Mouse (Mus musculus) thymus, adult 2 months (tissue): ENCODE measurements around the gene Pf4. TPM values are rescaled to one million over a fixed set of nuclear protein-coding genes. Genes with fewer than 3 reads are reported as not detected.

Experiments used
- DNase-seq: peaks from one replicate; pipeline ENCODE4 v3.0.0; 2021
- H3K27ac ChIP-seq: fragments of 200-500 bp; 2 replicates; pipeline ENCODE4 v1.5.1; 2012; ENCODE audit warnings: low read length, control low read depth; ENCODE audit not compliant: control insufficient read depth, insufficient read depth
- H3K27me3 ChIP-seq: fragments of 200-500 bp; 2 replicates; pipeline ENCODE4 v1.6.1; 2012; ENCODE audit warnings: mild to moderate bottlenecking, low read length, moderate library complexity, mixed read lengths; ENCODE audit not compliant: control insufficient read depth, insufficient read depth
- H3K36me3 ChIP-seq: fragments of 200-500 bp; 2 replicates; pipeline ENCODE4 v1.6.1; 2012; ENCODE audit warnings: mild to moderate bottlenecking, low read length, moderate library complexity; ENCODE audit not compliant: control insufficient read depth, insufficient read depth
- H3K4me1 ChIP-seq: fragments of 200-500 bp; replicated peaks from 2 replicates; pipeline ENCODE4 v1.6.1; 2012; ENCODE audit warnings: low read length; ENCODE audit not compliant: control insufficient read depth, insufficient read depth
- H3K4me3 ChIP-seq: fragments of 200-500 bp; 2 replicates; pipeline ENCODE4 v1.5.1; 2012; ENCODE audit warnings: mild to moderate bottlenecking, low read length, control low read depth, moderate library complexity; ENCODE audit not compliant: control insufficient read depth, insufficient read depth
- CTCF ChIP-seq: fragments of 200-500 bp; IDR thresholded peaks from 2 replicates; pipeline ENCODE4 v1.5.1; 2012; ENCODE audit warnings: mild to moderate bottlenecking, control low read depth, low read length, moderate library complexity, borderline replicate concordance; ENCODE audit not compliant: control insufficient read depth, poor library complexity, insufficient read depth; ENCODE audit errors: extremely low read depth
- POLR2A ChIP-seq: fragments of 200-500 bp; IDR thresholded peaks from 2 replicates; pipeline ENCODE4 v1.6.1; 2012; ENCODE audit warnings: mild to moderate bottlenecking, low read length, control low read depth, moderate library complexity; ENCODE audit not compliant: control insufficient read depth, poor library complexity, insufficient read depth; ENCODE audit errors: extremely low read depth
- WGBS: fragments of 180-500 bp; shearing (Covaris S2); methylation state at CpG from one replicate; pipeline ENCODE4 v1.1.7; 2018; 5-methylcytosine and 5-hydroxymethylcytosine counted together
- polyA plus RNA-seq: library from polyadenylated mRNA; depleted of rRNA; stranded (reverse); fragments of >200 nt; gene quantifications from 2 replicates; pipeline ENCODE4 v1.2.3, GENCODE M21; 2012; rRNA removed

Pf4 gene
- polyA plus RNA-seq = 9.1 and 23.1 TPM in 2 replicates

DNA sequence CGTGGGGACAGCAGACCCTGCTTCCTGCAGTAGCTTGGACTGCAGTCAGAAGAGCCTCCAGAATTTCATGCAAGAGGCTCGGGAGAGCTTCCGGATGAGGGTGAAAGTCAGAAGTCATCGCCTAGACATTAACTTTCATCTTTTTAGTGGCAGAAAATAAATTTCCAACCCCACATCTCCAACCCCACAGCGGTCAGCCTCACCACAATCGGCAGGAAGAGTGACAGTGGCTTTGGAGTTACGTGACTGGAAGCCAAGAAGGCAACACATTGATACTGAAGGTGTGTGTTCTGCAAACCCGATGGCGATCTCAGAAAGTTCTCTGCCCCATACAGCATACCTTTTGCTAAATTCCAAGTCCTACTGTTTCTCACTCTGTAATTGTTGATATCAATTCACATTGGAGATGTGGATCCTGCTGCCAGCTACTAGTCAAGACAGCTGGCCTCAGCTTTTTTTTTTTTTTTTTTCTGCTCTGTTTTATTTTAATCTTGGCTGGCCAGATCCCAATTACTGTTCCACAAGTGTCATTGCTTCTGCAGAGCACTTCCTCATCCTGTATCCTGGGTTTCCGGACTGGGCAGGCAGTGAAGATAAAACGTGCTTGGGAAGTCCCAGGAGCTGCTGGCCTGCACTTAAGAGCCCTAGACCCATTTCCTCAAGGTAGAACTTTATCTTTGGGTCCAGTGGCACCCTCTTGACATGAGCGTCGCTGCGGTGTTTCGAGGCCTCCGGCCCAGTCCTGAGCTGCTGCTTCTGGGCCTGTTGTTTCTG, at the start of gene Pf4:
Gene Pf4 (plus strand): TSS at position 556 of the 774 bp plus-strand sequence.
- TF ChIP-seq POLR2A = no peak
- no peak for TF ChIP-seq CTCF
- 0 out of 2 replicates have a peak, but pooled peaks cover 2% of the 10 kb centered on the region for H3K4me1 ChIP-seq
- no peaks in the 10 kb centered on the region for H3K36me3 ChIP-seq
- 14% methylated on average over 16 of the region's 16 CpGs for whole genome bisulfite sequencing
- no peaks in the 10 kb centered on the region for H3K27me3 ChIP-seq
- H3K27ac ChIP-seq = no peak within 1 kb of the TSS
- no peak within 1 kb of the TSS for H3K4me3 ChIP-seq
- no peak for DNase-seq

- no peaks in the 10 kb centered on the region for H3K36me3 ChIP-seq
- H3K4me3 ChIP-seq = no peak overlapping the region
- no peak for DNase-seq
- 95% methylated on average over 3 of the region's 3 CpGs for WGBS
- no peaks in the 10 kb centered on the region for H3K4me1 ChIP-seq
- no peak overlapping the region for H3K27ac ChIP-seq
- no peaks in the 10 kb centered on the region for H3K27me3 ChIP-seq
- no peak for TF ChIP-seq POLR2A
- TF ChIP-seq CTCF = no peak
Observed at GRCm38 (mm10) chr5:90722656-90723055, 49.6 kb upstream of the Pf4 start.

- H3K27me3 ChIP-seq = no peaks in the 10 kb centered on the region
- no peak overlapping the region for H3K27ac ChIP-seq
- H3K4me1 ChIP-seq = no peaks in the 10 kb centered on the region
- no peak for DNase-seq
- H3K36me3 ChIP-seq = no peaks in the 10 kb centered on the region
- no peak for TF ChIP-seq POLR2A
- no peak for TF ChIP-seq CTCF
- 89% methylated on average over 3 of the region's 3 CpGs for WGBS
- H3K4me3 ChIP-seq = no peak overlapping the region
Observed at GRCm38 (mm10) chr5:90728254-90728653, 44.0 kb upstream of the Pf4 start.

GRCm38 (mm10) chr5:90731480-90731879, 40.8 kb upstream of the Pf4 start:
- no peak for DNase-seq
- no peaks in the 10 kb centered on the region for H3K4me1 ChIP-seq
- no peaks in the 10 kb centered on the region for H3K27me3 ChIP-seq
- no peaks in the 10 kb centered on the region for H3K36me3 ChIP-seq
- no peak for TF ChIP-seq POLR2A
- no peak for TF ChIP-seq CTCF
- H3K27ac ChIP-seq = no peak overlapping the region
- H3K4me3 ChIP-seq = no peak overlapping the region
- 59% methylated on average over 4 of the region's 4 CpGs for WGBS

GRCm38 (mm10) chr5:90742029-90742428, 30.2 kb upstream of the Pf4 start:
- TF ChIP-seq CTCF (no peak), POLR2A (no peak)
- DNase-seq = no peak
- Histone ChIP-seq H3K27ac (no peak overlapping the region), H3K4me1 (no peaks in the 10 kb centered on the region), H3K36me3 (no peaks in the 10 kb centered on the region), H3K4me3 (no peak overlapping the region), H3K27me3 (no peaks in the 10 kb centered on the region)
- WGBS = 6% methylated on average over 4 of the region's 4 CpGs

DNA sequence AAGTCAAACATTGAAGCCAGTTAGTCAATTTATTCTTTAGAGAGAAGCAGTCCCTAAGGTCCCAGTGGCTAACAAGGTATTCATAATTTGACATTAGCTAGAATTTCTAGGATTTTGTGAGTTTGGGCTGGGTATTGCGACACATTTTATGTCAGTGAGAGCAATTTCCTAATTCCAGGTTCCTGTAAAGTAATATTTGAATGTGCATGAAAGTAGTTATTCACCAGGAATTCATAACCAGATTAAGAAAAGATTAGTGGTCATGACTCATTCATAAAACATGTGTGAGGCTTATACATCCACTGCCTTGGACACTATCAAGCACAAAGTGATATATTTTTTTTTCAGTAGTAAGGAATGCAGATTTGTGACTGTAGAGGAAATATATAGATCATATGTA, 18.3 kb upstream of the Pf4 start:
- no peak overlapping the region for H3K4me3 ChIP-seq
- TF ChIP-seq CTCF (no peak), POLR2A (no peak)
- no peak for DNase-seq
- 100% methylated on average over 1 of the region's 1 CpGs for whole genome bisulfite sequencing
- H3K36me3 ChIP-seq = no peaks in the 10 kb centered on the region
- H3K27me3 ChIP-seq = no peaks in the 10 kb centered on the region
- H3K4me1 ChIP-seq = no peaks in the 10 kb centered on the region
- H3K27ac ChIP-seq = no peak overlapping the region
